Mouse (Mus musculus) T-helper 17 cell (primary cell): ENCODE measurements at regions not wholly inside any gene's neighbourhood (a gene's known extent, or its start where the extent isn't known, plus 50 kb on each side); places are given as distances from the start of the nearest gene placed in this dataset.

Experiments
- in situ Hi-C, 2 experiments: fragments of 300-600 bp; cut with MboI, MseI; formaldehyde crosslinking; loops; 1 replicate in 1 of 2; 2 replicates in 1 of 2; pipeline ENCODE4 v1.15.1; 2025; ENCODE audit warnings: high pct_unique_total_duplicates in 2 of 2

DNA sequence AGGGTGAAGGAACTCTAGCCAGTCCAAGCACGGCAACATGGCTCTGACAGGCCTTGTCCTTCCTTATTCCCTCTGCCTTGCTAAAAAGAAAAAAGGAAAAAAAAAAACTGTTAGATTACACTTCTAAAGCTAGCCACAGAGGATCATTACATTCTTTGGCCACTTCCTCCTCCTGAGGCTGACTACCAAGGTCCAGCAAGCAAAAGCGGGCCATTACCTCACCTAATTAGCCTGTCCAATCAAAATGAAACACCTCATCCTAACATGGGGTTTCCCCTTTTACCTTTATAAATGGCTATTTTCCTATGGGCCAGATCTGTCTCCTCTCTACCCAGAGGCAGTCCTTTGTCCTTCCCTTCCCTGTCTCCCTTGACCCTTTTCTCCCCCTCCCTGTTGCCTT is 102.2 kb downstream of the Pih1h3b start:
- in situ Hi-C loops, result no loop called here

DNA sequence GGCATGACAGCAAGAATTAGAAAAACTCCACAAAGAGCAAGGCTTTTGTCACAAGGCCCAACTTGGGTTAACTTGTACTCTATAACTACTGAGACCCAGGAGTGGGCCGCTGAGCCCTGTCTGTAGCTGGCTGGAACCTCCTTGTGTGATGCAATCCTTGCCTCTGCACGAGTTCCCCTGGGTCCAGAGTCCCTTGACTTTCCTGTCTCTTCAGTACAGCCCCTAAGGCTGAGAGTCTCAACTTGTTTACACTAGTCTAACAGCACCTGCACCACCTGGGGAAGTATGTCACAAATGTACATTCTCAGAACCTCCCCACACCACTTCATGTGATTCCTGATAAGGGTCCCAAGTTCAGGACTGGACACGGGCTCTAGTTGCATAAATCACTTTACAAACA is 103.3 kb downstream of the Pih1h3b start:
- in situ Hi-C loops, result no loop called here

DNA sequence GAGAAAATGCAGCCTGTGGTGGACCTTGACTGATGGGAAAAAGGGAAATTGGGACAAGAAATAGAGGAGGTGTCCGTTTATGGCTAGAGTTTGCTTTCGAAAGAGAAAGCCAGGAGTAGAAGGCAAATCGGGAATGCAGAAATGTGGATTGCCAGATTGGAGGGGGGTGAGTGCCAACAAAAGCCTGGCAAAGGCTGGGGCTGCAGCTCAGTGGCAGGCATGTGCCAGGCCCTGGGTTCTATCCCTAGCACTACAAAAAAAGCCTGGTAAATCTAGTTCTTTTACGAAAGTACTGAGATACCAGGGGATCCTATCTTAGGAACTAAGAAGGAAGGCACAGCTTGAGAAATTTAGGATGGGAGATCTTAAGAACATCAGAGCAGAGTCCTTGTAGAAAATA is 117.2 kb downstream of the Pih1h3b start:
- in situ Hi-C loops, result no loop called here

DNA sequence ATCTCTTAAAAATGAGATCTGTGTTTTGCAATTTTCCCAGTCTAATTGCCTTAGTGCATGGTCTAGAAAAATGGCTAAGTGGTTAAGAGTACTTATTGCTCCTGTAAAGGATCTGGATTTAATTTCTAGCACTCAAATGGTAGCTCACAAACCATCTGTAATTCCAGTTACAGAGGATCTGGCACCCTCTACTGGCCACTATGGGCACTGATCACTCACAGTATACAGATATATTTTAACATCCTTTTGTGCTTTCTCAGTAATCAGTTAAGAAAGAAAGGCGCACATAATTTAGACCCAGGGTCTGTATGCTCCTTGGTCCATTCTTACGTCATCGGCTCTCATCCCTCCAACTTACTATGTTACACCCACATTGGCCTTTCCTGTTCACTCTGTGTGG is 120.3 kb downstream of the Pih1h3b start:
- in situ Hi-C loops, result no loop called here

DNA sequence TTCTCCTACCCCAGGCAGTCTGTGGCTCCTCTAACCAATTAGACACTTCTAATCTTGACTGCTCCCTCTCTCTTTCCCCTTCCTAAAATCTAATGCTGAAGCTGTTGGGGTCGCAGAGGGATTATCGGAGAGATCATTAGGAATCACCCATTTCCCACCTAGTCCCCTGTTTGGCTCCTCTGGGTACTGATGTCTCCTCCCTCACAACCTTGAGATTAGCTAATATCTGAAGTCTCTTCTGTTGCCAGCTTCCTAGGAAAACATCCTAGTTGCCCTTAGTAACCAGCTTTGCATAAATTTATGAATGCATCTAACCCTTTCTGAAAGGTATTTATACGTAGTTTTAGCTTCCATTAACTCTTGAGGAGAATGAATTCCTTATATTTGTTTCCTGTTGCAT is 138.4 kb upstream of the Frmpd3 start:
- in situ Hi-C loops, result no loop called here

DNA sequence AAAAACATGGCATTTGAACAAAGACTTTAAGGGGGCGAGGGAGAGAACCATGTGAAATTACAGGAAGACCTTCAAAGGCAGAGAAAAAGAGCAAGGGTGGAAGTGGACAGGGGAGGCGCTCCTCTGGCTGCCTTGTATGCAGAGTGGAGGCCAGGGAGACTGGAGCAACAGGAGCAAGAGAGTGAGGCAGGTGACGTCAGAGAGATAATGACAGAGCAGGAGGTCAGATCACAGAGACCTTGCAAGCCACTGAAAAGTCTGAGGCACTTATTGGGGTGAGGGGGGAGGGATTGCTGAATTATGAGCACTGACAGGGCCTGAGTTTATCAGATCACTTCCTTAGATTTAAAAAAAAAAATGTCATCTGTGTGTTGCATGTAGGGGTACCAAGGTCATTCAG is 133.3 kb upstream of the Frmpd3 start:
- in situ Hi-C loops, result no loop called here

DNA sequence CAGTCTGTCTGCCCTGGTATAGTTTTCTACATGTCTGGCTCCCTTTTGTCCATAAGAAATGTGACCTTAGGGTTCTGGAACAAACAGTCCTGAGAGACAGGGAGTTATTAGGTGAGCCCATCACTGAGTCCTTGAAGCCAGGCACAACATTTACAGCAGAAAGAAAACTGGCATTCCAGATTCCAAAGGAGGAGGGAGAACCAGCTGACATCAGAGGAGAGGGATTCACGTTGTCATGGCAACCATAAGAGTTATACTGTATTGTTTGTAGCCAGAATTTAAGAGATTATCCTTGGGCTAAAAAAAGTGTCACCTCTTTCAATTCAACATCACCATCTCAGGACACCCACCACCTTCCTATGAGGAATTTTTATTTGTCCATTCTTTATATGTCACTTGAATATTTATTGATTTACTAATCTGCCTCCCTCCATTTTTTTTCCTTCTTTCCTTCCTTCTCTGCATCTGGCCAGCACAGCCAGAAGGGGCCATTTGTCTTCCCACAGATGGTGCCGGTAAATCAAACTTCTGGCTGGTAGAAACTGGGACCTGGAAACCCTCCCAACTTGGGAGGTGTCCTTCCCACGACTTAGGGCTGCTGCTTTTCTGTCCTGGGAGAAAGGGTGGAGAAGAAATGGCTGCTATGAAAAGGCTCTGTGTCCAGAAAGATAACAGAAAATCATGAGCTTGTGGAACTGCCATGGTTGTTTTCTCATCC is 129.3 kb upstream of the Frmpd3 start:
- in situ Hi-C loops, result loop anchor here in 1 of 2 experiments (10.0 kb wide), 1 partner anchor 1242 kb away; no protein-coding TSS in a partner anchor

DNA sequence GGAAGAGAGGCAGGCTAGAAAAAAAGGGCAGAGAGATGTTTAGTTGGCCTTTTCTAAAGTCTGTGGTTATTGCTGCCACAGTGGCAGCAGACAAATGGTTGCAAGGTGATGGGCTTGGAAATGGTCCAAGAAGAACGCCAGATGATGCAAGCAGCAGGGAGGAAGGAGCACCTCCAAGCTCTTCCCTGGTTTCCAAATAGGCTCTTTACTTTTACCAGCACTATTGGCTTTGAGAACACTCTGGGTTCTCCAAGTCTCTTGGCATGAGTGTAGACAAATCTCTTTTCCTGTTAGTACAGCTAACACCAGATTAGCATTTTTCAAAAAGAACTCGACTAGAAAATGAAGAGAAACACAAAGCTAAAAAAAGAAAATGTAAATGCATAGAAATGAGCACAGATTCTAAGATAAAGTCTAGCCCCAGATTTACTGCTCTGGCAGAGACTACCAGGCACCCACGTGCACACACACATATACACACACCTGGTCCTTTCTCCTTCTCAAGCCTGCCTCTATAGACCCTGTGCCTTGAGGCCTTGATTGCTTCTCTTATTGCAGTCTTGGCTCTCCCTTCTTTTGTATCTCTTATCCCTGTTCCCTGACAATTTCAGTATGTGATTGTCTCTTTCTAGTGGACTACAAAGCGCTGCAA is 127.7 kb upstream of the Frmpd3 start:
- in situ Hi-C loops, result loop anchor here in 1 of 2 experiments (10.0 kb wide), 1 partner anchor 1240 kb away; no protein-coding TSS in a partner anchor

DNA sequence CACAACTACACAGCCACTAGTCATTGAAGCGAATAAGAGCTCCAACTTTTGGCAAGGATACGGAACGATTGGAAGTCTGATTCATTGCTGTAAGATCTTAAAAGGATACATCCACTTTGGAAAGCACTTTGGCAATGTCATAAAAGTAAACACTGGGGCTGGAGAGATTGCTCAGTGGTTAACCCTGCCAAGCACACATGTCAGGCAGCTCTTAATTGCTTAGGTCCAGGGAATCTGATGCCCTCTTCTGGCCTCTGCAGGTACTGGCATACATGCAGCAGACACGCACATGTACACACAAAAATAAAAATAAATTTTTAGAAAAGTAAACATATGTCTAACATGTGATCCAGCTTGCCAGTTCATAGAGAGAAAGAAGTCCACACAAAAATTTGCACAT is 86.3 kb upstream of the Frmpd3 start:
- in situ Hi-C loops, result no loop called here

DNA sequence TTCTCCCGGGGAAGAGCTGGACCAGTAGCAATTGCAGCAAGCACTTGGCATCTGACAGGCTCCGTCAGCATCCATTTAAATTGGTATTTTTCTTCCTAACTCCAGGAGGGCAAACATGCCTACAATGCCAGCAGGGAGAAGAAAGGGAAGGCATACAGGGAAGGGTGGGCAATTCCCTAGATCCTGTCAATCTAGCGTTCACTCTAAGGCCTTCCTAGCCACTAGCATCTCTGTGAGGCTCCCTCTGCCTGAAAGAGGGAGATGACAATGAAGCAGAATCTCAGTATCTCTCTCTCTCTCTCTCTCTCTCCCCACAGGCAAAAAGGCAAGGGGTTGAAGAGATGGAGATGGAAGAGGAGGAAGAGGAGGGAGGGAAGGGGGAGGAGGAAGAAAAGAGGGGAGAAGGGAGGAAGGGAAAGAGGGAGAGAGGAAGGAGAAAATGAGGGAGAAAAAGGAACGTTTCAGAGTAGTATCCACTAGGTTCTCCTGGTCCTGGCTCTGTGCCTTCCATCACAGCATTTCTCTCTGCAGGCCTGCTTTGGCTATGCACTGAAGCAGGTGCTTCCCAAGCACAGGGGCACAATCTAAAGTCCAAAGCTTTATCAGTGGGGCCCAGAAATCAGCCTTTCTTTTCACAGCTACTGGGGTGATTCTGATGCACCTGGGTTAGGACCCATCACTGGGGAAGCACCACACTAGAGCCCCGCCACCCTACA is 72.2 kb upstream of the Frmpd3 start:
- in situ Hi-C loops, result no loop called here

DNA sequence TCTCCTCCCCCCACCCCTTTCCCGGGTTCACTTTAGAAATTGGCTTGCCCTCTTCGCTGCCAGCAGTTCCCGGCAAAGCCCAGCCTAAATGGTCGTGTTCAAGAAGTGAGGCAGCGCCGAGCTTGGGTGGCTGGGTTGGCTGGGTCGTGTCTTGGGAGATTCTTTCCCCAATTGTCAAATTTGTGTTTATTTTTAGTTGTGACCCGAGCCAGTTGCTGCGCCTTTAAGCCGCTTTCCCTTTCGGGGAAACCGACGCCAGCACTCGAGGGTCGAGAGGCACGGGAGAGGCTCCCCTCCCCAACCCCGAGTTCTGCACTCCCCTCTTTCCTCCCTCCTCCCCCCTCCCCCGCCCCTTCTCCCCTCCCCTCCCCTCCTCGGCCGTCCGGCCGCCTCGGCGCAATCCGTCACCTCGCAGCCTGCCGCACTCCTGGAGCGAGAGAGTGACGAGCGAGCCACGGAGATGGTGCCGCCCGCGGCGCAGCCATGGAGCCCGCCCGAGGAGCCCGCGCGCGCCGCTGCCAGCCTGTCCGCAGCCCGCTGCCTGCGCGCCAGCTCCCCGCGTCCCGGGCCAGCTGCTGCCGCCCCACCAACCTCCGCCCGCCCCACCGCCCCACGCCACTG is 64.6 kb upstream of the Frmpd3 start:
- in situ Hi-C loops, result loop anchor here in 1 of 2 experiments (25.0 kb wide), 1 partner anchor 885 kb away; no protein-coding TSS in a partner anchor

DNA sequence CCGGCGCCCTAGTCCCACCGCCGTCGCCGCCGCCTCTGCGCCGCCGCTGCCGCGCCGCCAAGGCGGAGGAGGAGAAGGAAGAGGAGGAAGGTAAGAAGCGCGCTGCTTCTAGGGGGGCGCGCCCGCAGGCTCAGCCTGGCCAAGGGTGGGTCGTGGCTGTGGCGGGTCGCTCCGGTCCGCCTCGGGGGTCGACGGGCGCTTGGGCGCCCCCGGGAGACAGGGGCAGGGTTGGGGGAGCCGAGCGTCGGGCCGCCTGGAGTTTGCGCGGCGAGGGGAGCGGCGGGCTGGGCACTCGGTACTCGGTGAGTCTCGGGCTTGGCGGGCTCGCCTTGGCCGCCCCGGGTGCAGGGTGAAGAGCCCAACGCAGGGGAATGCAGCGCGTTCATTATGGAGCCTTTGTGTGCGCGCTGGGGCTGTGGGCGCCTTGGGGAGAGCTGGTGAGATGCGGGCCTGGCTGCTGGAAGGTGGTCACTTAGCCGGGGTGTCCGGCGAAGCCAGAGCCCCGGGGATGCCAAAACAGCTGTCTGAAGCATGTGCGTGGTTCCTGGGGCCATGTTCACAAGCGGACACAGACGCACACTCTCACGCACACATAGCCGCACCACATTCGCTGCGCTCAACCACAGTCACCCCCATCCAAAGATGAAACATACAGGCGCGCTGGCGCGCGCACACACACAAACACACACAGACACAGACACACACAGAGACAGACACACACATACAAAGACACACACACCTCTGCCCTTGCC is 63.9 kb upstream of the Frmpd3 start:
- in situ Hi-C loops, result loop anchor here in 1 of 2 experiments (25.0 kb wide), 1 partner anchor 884 kb away; no protein-coding TSS in a partner anchor

DNA sequence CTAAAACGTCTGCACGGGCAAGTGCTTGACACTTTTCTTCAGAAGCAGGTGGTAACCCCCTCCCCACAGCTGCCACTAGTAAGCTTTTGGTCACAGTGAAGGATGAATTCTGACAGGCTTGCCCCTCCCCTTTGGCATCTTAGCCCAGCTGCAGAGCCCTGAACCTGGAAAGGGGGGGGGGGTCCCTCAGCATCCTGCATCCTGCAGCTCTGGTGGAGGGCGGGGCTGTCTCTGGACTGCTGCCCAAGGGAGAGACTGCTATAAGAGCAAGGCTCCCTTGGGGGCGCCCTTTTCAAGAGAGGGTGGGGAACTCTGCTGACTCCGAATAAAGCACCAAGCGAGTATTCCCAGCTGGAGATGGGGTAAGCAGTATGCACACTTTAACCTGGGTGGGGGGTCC is 62.8 kb upstream of the Frmpd3 start:
- in situ Hi-C loops, result loop anchor here in 1 of 2 experiments (25.0 kb wide), 1 partner anchor 883 kb away; no protein-coding TSS in a partner anchor

DNA sequence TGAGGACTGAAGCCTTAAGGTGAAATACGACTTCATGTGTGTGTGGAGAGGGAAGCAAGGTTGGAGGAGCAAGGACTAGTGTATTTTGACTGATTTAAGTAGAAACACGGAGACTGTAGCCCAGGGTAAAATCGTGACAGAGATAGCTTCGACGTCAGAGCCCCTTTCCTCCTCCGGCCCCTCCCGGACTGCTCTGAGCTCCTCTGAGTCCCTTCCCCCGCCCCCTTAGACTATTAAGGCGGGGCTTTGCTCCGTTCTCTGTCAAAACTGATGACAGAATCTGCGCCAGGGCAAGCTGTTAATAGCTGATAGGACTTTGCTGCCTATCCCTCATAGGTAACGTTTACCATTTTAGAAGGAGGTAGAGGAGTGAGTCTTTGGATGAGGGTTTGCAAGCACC is 62.0 kb upstream of the Frmpd3 start:
- in situ Hi-C loops, result loop anchor here in 1 of 2 experiments (25.0 kb wide), 1 partner anchor 882 kb away; no protein-coding TSS in a partner anchor
